Mouse (Mus musculus) MEL (cell line): ENCODE measurements around the gene Fam19a3.

ENCODE experiments used
- CHD2 ChIP-seq: IDR thresholded peaks from 2 replicates; pipeline ENCODE4 v1.6.1; 2011; ENCODE audit warnings: low read length, improper control_type of control experiment
- CTCF ChIP-seq, 3 experiments: IDR thresholded peaks in 2 of 3; conservative IDR thresholded peaks in 1 of 3; 2 replicates each; pipeline ENCODE4 v1.5.1; 2011 to 2012; ENCODE audit warnings: low read length in 3 of 3, low read depth in 2 of 3, mild to moderate bottlenecking in 2 of 3, improper control_type of control experiment in 1 of 3, inconsistent platforms in 1 of 3, mixed read lengths in 1 of 3, moderate library complexity in 1 of 3; ENCODE audit not compliant: control insufficient read depth in 1 of 3, insufficient read depth in 1 of 3, poor library complexity in 1 of 3, severe bottlenecking in 1 of 3
- MEF2A ChIP-seq: IDR thresholded peaks from 2 replicates; pipeline ENCODE4 v1.6.1; 2014; ENCODE audit warnings: low read depth, mild to moderate bottlenecking, inconsistent platforms, low read length, improper control_type of control experiment; ENCODE audit not compliant: poor library complexity, insufficient replicate concordance, severe bottlenecking; ENCODE audit errors: extremely low read depth
- TCF12 ChIP-seq: IDR thresholded peaks from 2 replicates; pipeline ENCODE4 v1.6.1; 2014; ENCODE audit warnings: low read depth, mild to moderate bottlenecking, inconsistent platforms, low read length, improper control_type of control experiment, moderate library complexity

GRCm38 (mm10) chr3:104804312-104804711 is 22.7 kb upstream of the Fam19a3 start:
- TF ChIP-seq MEF2A (no peak), TCF12 (no peak), CTCF (IDR thresholded peaks at IDR 0.05 in 2 of 3, conservative IDR thresholded peaks at IDR 0.05 in 1 of 3; ENCODE audit: control insufficient read depth in 1 of 3, insufficient read depth in 1 of 3, low read depth in 2 of 3, low read length in 3 of 3, poor library complexity in 1 of 3, severe bottlenecking in 1 of 3) (no peak), CHD2 (no peak)
